Mouse (Mus musculus) heart, postnatal 0 days (tissue): ENCODE data around the gene Olfr506. TPM values are rescaled to one million over a fixed set of nuclear protein-coding genes. Genes with fewer than 3 reads are reported as not detected.

Experiments
- ATAC-seq: fragments of 200-750 bp; cut with Nextera tagmentation; 2 replicates; pipeline ENCODE4 v1.8.0; 2017; ENCODE audit warnings: low read depth, moderate number of reproducible peaks, moderate library complexity; ENCODE audit not compliant: insufficient read depth
- DNase-seq: peaks from one replicate; pipeline ENCODE4 v3.0.0-alpha.2; 2016; ENCODE audit warnings: low spot score
- H3K27ac ChIP-seq: fragments of 300-500 bp; sonication (generic); 2 replicates; pipeline ENCODE4 v1.5.1; 2014; ENCODE audit warnings: low read depth, mild to moderate bottlenecking
- H3K27me3 ChIP-seq: fragments of 300-500 bp; sonication (generic); 2 replicates; pipeline ENCODE4 v1.6.1; 2014; ENCODE audit warnings: low read length, mixed read lengths; ENCODE audit not compliant: control insufficient read depth, insufficient read depth
- H3K36me3 ChIP-seq: fragments of 300-500 bp; sonication (generic); replicated peaks from 2 replicates; pipeline ENCODE4 v1.6.1; 2014; ENCODE audit warnings: low read length, mixed read lengths; ENCODE audit not compliant: control insufficient read depth, insufficient read depth
- H3K4me1 ChIP-seq: fragments of 300-500 bp; sonication (generic); 2 replicates; pipeline ENCODE4 v1.6.1; 2014; ENCODE audit warnings: antibody characterized with exemption; ENCODE audit not compliant: control insufficient read depth, insufficient read depth
- H3K4me2 ChIP-seq: fragments of 300-500 bp; sonication (generic); 2 replicates; pipeline ENCODE4 v1.6.1; 2014; ENCODE audit warnings: low read depth, mild to moderate bottlenecking, low read length, moderate library complexity
- H3K4me3 ChIP-seq: fragments of 300-500 bp; sonication (generic); 2 replicates; pipeline ENCODE4 v1.5.1; 2014; ENCODE audit warnings: low read depth, low read length
- H3K9ac ChIP-seq: fragments of 300-500 bp; sonication (generic); replicated peaks from 2 replicates; pipeline ENCODE4 v1.6.1; 2014; ENCODE audit warnings: low read depth, low read length, mixed read lengths
- H3K9me3 ChIP-seq: fragments of 300-500 bp; sonication (generic); replicated peaks from 2 replicates; pipeline ENCODE4 v1.6.1; 2016; ENCODE audit warnings: low read length; ENCODE audit not compliant: control insufficient read depth
- CTCF ChIP-seq: IDR thresholded peaks from 2 replicates; pipeline ENCODE4 v1.5.1; 2016; ENCODE audit warnings: antibody characterized with exemption, control low read depth, low read depth
- EP300 ChIP-seq: IDR thresholded peaks from 2 replicates; pipeline ENCODE4 v1.6.1; 2016; ENCODE audit warnings: antibody characterized with exemption, low read depth
- WGBS: fragments of 180-500 bp; shearing (Covaris S2); extraction: QIAGEN DNeasy Blood & Tissue Kit; methylation state at CpG from one replicate; pipeline ENCODE4 v1.1.7; 2014; 5-methylcytosine and 5-hydroxymethylcytosine counted together
- polyA plus RNA-seq: library from polyadenylated mRNA; unstranded; fragments of >200 nt; fragmentation: Nextera tagmentation; extraction: Ambion mirVana; gene quantifications from 2 replicates; pipeline ENCODE4 v1.2.1, GENCODE M21; 2015
- total RNA-seq: library from RNA; depleted of rRNA; stranded (reverse); fragments of >200 nt; gene quantifications from 2 replicates; pipeline ENCODE4 v1.2.3, GENCODE M21; 2014; ENCODE audit warnings: low replicate concordance; rRNA removed

Olfr506 gene
- total and polyA plus RNA-seq, 2 experiments from 2014 or later, result not detected

- TF ChIP-seq CTCF (no peak), EP300 (no peak)
- H3K36me3 ChIP-seq, result no peaks in the 10 kb centered on the region
- no peaks in the 10 kb centered on the region for H3K27me3 ChIP-seq
- 0 out of 2 replicates have a peak, but pooled peaks cover 2% of the 10 kb centered on the region for H3K9me3 ChIP-seq
- DNase-seq, result no peak
- H3K9ac ChIP-seq, result no peak within 1 kb of the TSS
- no peak within 1 kb of the TSS for H3K27ac ChIP-seq
- no peak within 1 kb of the TSS for H3K4me2 ChIP-seq
- no peak for ATAC-seq
- WGBS, result 65% methylated on average over 2 of the region's 2 CpGs
- H3K4me1 ChIP-seq, result no peaks in the 10 kb centered on the region
- no peak within 1 kb of the TSS for H3K4me3 ChIP-seq
Observed at GRCm38 (mm10) chr7:108621514-108621913, 10.9 kb downstream of the Olfr506 start, which contains the start of gene Olfr507. Olfr507 (plus strand) TSS chr7:108621814.

- no peak within 1 kb of the TSS for H3K4me2 ChIP-seq
- 65% methylated on average over 3 of the region's 3 CpGs for whole genome bisulfite sequencing
- no peaks in the 10 kb centered on the region for H3K36me3 ChIP-seq
- no peak for TF ChIP-seq CTCF
- TF ChIP-seq EP300, result no peak
- H3K27ac ChIP-seq, result no peak within 1 kb of the TSS
- H3K27me3 ChIP-seq, result no peaks in the 10 kb centered on the region
- H3K9me3 ChIP-seq, result 0 out of 2 replicates have a peak, but pooled peaks cover 4% of the 10 kb centered on the region
- no peak within 1 kb of the TSS for H3K9ac ChIP-seq
- DNase-seq (no peak), ATAC-seq (no peak)
- no peaks in the 10 kb centered on the region for H3K4me1 ChIP-seq
- H3K4me3 ChIP-seq, result no peak within 1 kb of the TSS
Observed at GRCm38 (mm10) chr7:108629694-108630093, 19.1 kb downstream of the Olfr506 start, which contains the start of gene Olfr508. Olfr508 (plus strand) TSS chr7:108629994.

GRCm38 (mm10) chr7:108651806-108652205 is 41.2 kb downstream of the Olfr506 start, which contains the start of gene Olfr509:
Olfr509 (minus strand) TSS chr7:108651906.
- H3K9me3 ChIP-seq, result no peaks in the 10 kb centered on the region
- no peaks in the 10 kb centered on the region for H3K4me1 ChIP-seq
- DNase-seq (no peak), ATAC-seq (no peak)
- H3K27ac ChIP-seq, result no peak within 1 kb of the TSS
- no peaks in the 10 kb centered on the region for H3K27me3 ChIP-seq
- H3K9ac ChIP-seq, result no peak within 1 kb of the TSS
- no peak within 1 kb of the TSS for H3K4me2 ChIP-seq
- no peak within 1 kb of the TSS for H3K4me3 ChIP-seq
- TF ChIP-seq CTCF (no peak), EP300 (no peak)
- no peaks in the 10 kb centered on the region for H3K36me3 ChIP-seq

- DNase-seq (no peak), ATAC-seq (no peak)
- 74% methylated on average over 3 of the region's 3 CpGs for WGBS
Observed at GRCm38 (mm10) chr7:108662419-108662818, 51.8 kb downstream of the Olfr506 start.

More at GRCm38 (mm10) chr7:108662419-108662818, 51.8 kb downstream of the Olfr506 start:
- Histone ChIP-seq H3K27me3 (no peaks in the 10 kb centered on the region), H3K9me3 (0 out of 2 replicates have a peak, but pooled peaks cover 2% of the 10 kb centered on the region), H3K9ac (no peak overlapping the region), H3K4me2 (no peak overlapping the region), H3K36me3 (no peaks in the 10 kb centered on the region), H3K4me1 (no peaks in the 10 kb centered on the region), H3K27ac (no peak overlapping the region), H3K4me3 (no peak overlapping the region)
- TF ChIP-seq CTCF (no peak), EP300 (no peak)

Other genes starting within 250 kb of the Olfr506 start
- gene Olfr494, start 245.5 kb upstream of the Olfr506 start, total RNA-seq, result not detected in 2 replicates
- not detected in 2 replicates for gene Olfr494, start 245.5 kb upstream of the Olfr506 start, polyA plus RNA-seq
- not detected in 2 replicates for gene Olfr495, start 217.6 kb upstream of the Olfr506 start, total RNA-seq
- gene Olfr495, start 217.6 kb upstream of the Olfr506 start, polyA plus RNA-seq, result not detected in 2 replicates
- not detected in 2 replicates for gene Olfr497, start 190.4 kb upstream of the Olfr506 start, total RNA-seq
- not detected in 2 replicates for gene Olfr497, start 190.4 kb upstream of the Olfr506 start, polyA plus RNA-seq
- not detected in 2 replicates for gene Olfr498, start 145.5 kb upstream of the Olfr506 start, total RNA-seq
- gene Olfr498, start 145.5 kb upstream of the Olfr506 start, polyA plus RNA-seq, result not detected in 2 replicates
- gene Olfr502, start 85.7 kb upstream of the Olfr506 start, total RNA-seq, result not detected in 2 replicates
- gene Olfr502, start 85.7 kb upstream of the Olfr506 start, polyA plus RNA-seq, result not detected in 2 replicates
- not detected in 2 replicates for gene Olfr503, start 66.3 kb upstream of the Olfr506 start, total RNA-seq
- not detected in 2 replicates for gene Olfr503, start 66.3 kb upstream of the Olfr506 start, polyA plus RNA-seq
- gene Olfr504, start 45.0 kb upstream of the Olfr506 start, total RNA-seq, result not detected in 2 replicates
- gene Olfr504, start 45.0 kb upstream of the Olfr506 start, polyA plus RNA-seq, result not detected in 2 replicates
- gene Olfr507, start 11.0 kb downstream of the Olfr506 start, total RNA-seq, result not detected in 2 replicates
- gene Olfr507, start 11.0 kb downstream of the Olfr506 start, polyA plus RNA-seq, result not detected in 2 replicates
- not detected in 2 replicates for gene Olfr508, start 19.2 kb downstream of the Olfr506 start, total RNA-seq
- gene Olfr508, start 19.2 kb downstream of the Olfr506 start, polyA plus RNA-seq, result not detected in 2 replicates
- gene Olfr509, start 41.1 kb downstream of the Olfr506 start, total RNA-seq, result not detected in 2 replicates
- not detected in 2 replicates for gene Olfr509, start 41.1 kb downstream of the Olfr506 start, polyA plus RNA-seq
- gene Olfr510, start 55.6 kb downstream of the Olfr506 start, total RNA-seq, result not detected in 2 replicates
- gene Olfr510, start 55.6 kb downstream of the Olfr506 start, polyA plus RNA-seq, result not detected in 2 replicates
- gene Olfr512, start 102.5 kb downstream of the Olfr506 start, total RNA-seq, result not detected in 2 replicates
- not detected in 2 replicates for gene Olfr512, start 102.5 kb downstream of the Olfr506 start, polyA plus RNA-seq
- gene Olfr513, start 140.2 kb downstream of the Olfr506 start, total RNA-seq, result not detected in 2 replicates
- gene Olfr513, start 140.2 kb downstream of the Olfr506 start, polyA plus RNA-seq, result not detected in 2 replicates
- gene Olfr514, start 215.2 kb downstream of the Olfr506 start, total RNA-seq, result not detected in 2 replicates
- not detected in 2 replicates for gene Olfr514, start 215.2 kb downstream of the Olfr506 start, polyA plus RNA-seq
- gene Olfr516, start 239.7 kb downstream of the Olfr506 start, total RNA-seq, result not detected in 2 replicates
- not detected in 2 replicates for gene Olfr516, start 239.7 kb downstream of the Olfr506 start, polyA plus RNA-seq